Mouse (Mus musculus): ENCODE data around the gene Rps27a. TPM values are rescaled to one million over a fixed set of nuclear protein-coding genes. Genes with fewer than 3 reads are reported as not detected.
A peak's percentile ranks its signal among the peaks of the same experiment; 100 is the strongest.
"Not testable (repeated sequence)": the region's sequence is repeated elsewhere in the genome, so short reads cannot be mapped to it uniquely, and the experiment has no call there.

Gene Rps27a
- total RNA-seq, 2 experiments from 2014 or later: 427 to 468 TPM

DNA sequence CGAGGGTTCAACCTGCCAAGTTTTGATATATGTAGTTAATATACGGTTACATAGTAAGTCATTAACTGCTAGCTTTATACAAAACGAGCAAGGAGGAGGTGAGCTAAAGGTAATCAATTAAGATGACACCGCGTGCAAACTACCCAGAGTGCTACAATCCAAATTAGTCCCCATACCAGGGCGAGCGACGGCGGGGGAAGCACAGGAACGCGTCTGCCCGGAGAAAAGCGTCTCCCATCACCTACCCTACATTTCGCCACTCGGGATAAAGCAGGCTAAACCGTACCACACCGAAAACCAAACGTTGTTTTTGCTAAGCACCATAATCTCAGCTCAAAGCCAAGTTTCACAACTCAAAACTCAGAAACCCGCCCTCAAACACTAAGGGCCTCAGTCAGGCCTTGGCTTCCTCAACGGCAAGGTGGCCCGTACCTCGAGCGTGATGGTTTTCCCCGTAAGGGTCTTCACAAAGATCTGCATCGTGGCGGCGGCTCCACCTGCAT is 609 bp downstream of the Rps27a start:
- no peak for DNase-seq (ENCODE audit: extremely low spot score in 1 of 2, low spot score in 2 of 2)
- TF ChIP-seq CTCF (IDR thresholded peaks at IDR 0.05): no peak
- intact Hi-C loops (cut with DNase I): loop anchor here (2.0 to 5.0 kb wide), 2 partner anchors 20 to 335 kb away; partner anchors contain the start of gene Mtif2
- H3K27ac ChIP-seq: peak overlapping the region; percentile 98
- peak overlapping the region; percentile 87 for H3K4me3 ChIP-seq

GRCm38 (mm10) chr11:29546762-29547161 is 1.1 kb downstream of the Rps27a start:
- intact Hi-C loops (cut with DNase I): loop anchor here (2.0 to 5.0 kb wide), 2 partner anchors 20 to 336 kb away; partner anchors contain the start of gene Mtif2
- Histone ChIP-seq H3K27ac (no peak overlapping the region; the same call in 1 of the 2 replicates), H3K4me3 (peak overlapping the region; percentile 87)
- no peak for TF ChIP-seq CTCF (IDR thresholded peaks at IDR 0.05)
- no peak for DNase-seq (ENCODE audit: extremely low spot score in 1 of 2, low spot score in 2 of 2)

- intact Hi-C loops (cut with DNase I): loop anchor here (2.0 to 5.0 kb wide), 2 partner anchors 19 to 336 kb away; partner anchors contain the start of gene Mtif2
These were observed 1.6 kb downstream of the Rps27a start for GRCm38 (mm10) chr11:29546297-29546696.

GRCm38 (mm10) chr11:29545150-29545752 is 2.7 kb downstream of the Rps27a start:
- not testable (repeated sequence) for DNase-seq (ENCODE audit: extremely low spot score in 1 of 2, low spot score in 2 of 2); H3K4me3 ChIP-seq; H3K27ac ChIP-seq
- intact Hi-C loops (cut with DNase I): loop anchor here (5.0 kb wide), 1 partner anchor 337 kb away; no protein-coding TSS in a partner anchor

More at GRCm38 (mm10) chr11:29546297-29546696, 1.6 kb downstream of the Rps27a start:
- H3K4me3 ChIP-seq; H3K27ac ChIP-seq; DNase-seq (ENCODE audit: extremely low spot score in 1 of 2, low spot score in 2 of 2): not testable (repeated sequence)

DNA sequence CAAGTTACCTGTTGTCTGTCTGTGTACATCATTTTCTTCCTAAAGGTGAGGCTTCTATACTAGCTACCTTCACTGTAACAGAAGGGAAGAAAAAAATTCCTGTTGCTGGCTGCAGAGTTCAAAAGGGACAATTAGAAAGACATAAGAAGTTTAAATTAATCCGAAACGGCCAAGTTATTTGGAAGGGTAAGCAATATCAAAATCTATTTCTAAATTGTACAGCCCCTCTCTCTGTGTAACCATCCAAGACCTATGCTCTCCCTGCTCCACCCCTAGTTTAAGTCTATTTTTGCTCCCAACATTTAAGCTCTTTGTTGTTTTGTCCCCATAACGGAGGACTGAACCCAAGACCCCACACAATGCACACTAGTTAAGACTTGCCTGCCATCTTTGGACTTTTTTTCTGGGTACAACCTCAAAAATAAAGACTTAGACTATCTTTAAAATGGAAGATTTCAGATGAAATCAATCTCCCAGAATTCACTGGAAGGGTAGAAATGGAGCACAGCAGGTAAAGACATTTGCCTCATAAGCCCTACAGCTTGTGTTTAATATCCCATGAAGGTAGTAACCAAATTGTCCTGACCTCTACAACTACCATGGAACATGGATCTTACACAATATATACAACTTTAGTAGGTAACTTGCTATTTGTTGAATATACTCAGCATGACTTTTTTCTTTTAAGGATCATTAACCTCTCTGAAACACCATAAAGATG is 3.5 kb downstream of the Rps27a start:
- TF ChIP-seq CTCF (IDR thresholded peaks at IDR 0.05): no peak
- no peak overlapping the region for H3K4me3 ChIP-seq
- no peak overlapping the region for H3K27ac ChIP-seq
- no peak for DNase-seq (ENCODE audit: extremely low spot score in 1 of 2, low spot score in 2 of 2)
- intact Hi-C loops (cut with DNase I): no loop called here

DNA sequence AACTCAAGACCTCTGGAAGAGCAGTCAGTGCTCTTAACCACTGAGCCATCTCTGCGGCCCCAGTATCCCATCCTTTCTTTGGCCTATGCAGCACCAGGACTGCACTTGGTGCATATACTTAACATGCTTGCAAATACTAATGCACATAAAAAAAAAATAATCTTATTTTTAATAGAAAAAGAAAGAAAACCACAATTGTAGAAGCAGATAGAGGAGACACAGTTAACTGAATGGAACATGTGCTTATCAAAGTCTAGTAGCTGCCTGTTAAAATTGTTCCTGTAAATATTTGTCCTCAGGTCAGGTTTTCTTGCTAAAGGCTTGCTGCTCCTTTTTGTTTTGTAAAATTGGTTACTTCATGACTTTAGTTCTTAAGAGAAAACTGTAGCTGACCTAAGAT is 9.7 kb downstream of the Rps27a start:
- DNase-seq (ENCODE audit: extremely low spot score in 1 of 2, low spot score in 2 of 2): no peak
- no peak overlapping the region for H3K27ac ChIP-seq
- no peak for TF ChIP-seq CTCF (IDR thresholded peaks at IDR 0.05)
- intact Hi-C loops (cut with DNase I): no loop called here
- no peak overlapping the region for H3K4me3 ChIP-seq

DNA sequence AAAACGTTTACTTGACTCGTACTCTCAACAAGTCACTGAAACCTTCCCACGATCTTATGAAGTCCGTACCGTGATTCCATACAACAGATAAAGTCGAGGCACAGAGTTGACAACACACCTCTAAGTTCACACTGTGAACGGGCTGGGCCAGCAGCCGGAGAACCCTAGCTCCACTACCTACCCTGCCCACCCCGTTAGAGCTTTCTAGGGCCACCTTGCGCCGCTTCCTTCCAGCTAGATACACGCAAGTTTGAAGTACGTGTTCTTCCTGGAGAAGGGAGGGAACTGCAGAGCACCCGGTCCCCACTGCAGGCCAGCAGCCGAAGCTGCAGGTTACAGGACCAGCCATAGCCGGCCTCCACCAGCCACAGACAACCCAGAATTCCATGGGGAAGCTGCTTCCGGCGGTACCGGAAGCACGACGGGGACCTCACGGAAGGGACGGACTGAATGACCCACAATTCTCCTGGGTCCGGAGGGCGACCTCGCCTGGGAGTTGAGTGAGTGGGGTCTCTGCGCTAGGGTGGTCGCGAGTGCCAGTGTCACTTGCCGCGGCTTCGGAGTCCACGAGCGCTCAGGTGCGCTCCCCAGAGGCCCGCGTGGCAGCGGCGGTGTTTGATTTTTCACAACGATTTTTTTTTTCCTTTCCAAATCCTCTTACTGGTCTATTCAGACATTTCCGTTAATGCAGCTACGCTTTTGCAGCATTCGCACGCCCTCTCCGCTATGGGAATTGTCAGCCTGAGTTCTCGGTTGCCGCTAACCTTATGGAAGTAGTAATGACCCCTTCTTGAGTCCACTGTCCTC is 21.7 kb downstream of the Rps27a start, which contains the start of gene Mtif2:
Gene Mtif2, plus strand, starts transcription at position 421 of the 807 bp plus-strand sequence.
- intact Hi-C loops (cut with DNase I): loop anchor here (2.0 to 5.0 kb wide), 2 partner anchors 21 to 259 kb away; partner anchors contain the start of gene Clhc1
- Histone ChIP-seq H3K27ac (peak within 1 kb of the TSS; percentile 91), H3K4me3 (peak within 1 kb of the TSS; percentile 84)
- no peak; the same call in none of the 2 replicates for TF ChIP-seq CTCF (IDR thresholded peaks at IDR 0.05)
- peak; percentile 78 to 79 for DNase-seq (ENCODE audit: extremely low spot score in 1 of 2, low spot score in 2 of 2)

GRCm38 (mm10) chr11:29514682-29515412 is 33.1 kb downstream of the Rps27a start, which contains the start of gene Prorsd1:
Prorsd1 (minus strand) TSS chr11:29515033.
- intact Hi-C loops (cut with DNase I): loop anchor here (5.0 kb wide), 1 partner anchor 248 kb away; no protein-coding TSS in a partner anchor
- 0 out of 2 replicates have a peak within 1 kb of the TSS, but pooled peaks have one; percentile 0 for H3K27ac ChIP-seq

GRCm38 (mm10) chr11:29514325-29514681 is 33.6 kb downstream of the Rps27a start:
- no peak for TF ChIP-seq CTCF (IDR thresholded peaks at IDR 0.05)
- intact Hi-C loops (cut with DNase I): loop anchor here (5.0 kb wide), 1 partner anchor 247 kb away; no protein-coding TSS in a partner anchor
- no peak for DNase-seq (ENCODE audit: extremely low spot score in 1 of 2, low spot score in 2 of 2)
- H3K27ac ChIP-seq: 0 out of 2 replicates have a peak overlapping the region, but pooled peaks have one; percentile 0
- peak overlapping the region; percentile 55 for H3K4me3 ChIP-seq

More at GRCm38 (mm10) chr11:29514682-29515412, 33.1 kb downstream of the Rps27a start, which contains the start of gene Prorsd1:
- peak within 1 kb of the TSS; percentile 55 for H3K4me3 ChIP-seq
- TF ChIP-seq CTCF (IDR thresholded peaks at IDR 0.05): no peak
- peak; percentile 68 to 77 for DNase-seq (ENCODE audit: extremely low spot score in 1 of 2, low spot score in 2 of 2)

- TF ChIP-seq CTCF (IDR thresholded peaks at IDR 0.05): peak; percentile 12
- Histone ChIP-seq H3K4me3 (no peak overlapping the region), H3K27ac (no peak overlapping the region)
- intact Hi-C loops (cut with DNase I): loop anchor here (5.0 kb wide), 1 partner anchor 246 kb away; no protein-coding TSS in a partner anchor
- DNase-seq (ENCODE audit: extremely low spot score in 1 of 2, low spot score in 2 of 2): no peak
These were observed 34.9 kb downstream of the Rps27a start for GRCm38 (mm10) chr11:29512818-29513535.
